Mouse (Mus musculus) heart, embryonic 14.5 days (tissue): ENCODE data around the gene Gm10715. TPM values are rescaled to one million over a fixed set of nuclear protein-coding genes. Genes with fewer than 3 reads are reported as not detected.
"Not testable (repeated sequence)": the region's sequence is repeated elsewhere in the genome, so short reads cannot be mapped to it uniquely, and the experiment has no call there.

Source experiments
- ATAC-seq: fragments of 200-750 bp; cut with Nextera tagmentation; 2 replicates; pipeline ENCODE4 v1.8.0; 2017; ENCODE audit warnings: low read depth, moderate TSS enrichment; ENCODE audit not compliant: insufficient number of reproducible peaks, insufficient read depth, low FRiP score
- H3K27ac ChIP-seq, 2 experiments: fragments of 200-500 bp in 1 of 2; fragments of 300-500 bp in 1 of 2; sonication (generic) in 1 of 2; replicated peaks in 1 of 2; 2 replicates each; pipeline ENCODE4 v1.5.1; 2012 to 2014; ENCODE audit warnings: low read depth in 2 of 2, low read length in 2 of 2, control low read depth in 1 of 2, mild to moderate bottlenecking in 1 of 2, mixed read lengths in 1 of 2; ENCODE audit not compliant: control insufficient read depth in 1 of 2, insufficient read depth in 1 of 2
- H3K27me3 ChIP-seq: fragments of 300-500 bp; sonication (generic); 2 replicates; pipeline ENCODE4 v1.6.1; 2014; ENCODE audit warnings: mild to moderate bottlenecking, low read length, control low read depth; ENCODE audit not compliant: control insufficient read depth, insufficient read depth
- H3K36me3 ChIP-seq: fragments of 300-500 bp; sonication (generic); 2 replicates; pipeline ENCODE4 v1.6.1; 2014; ENCODE audit warnings: mild to moderate bottlenecking, control low read depth, low read length, mixed read lengths; ENCODE audit not compliant: control insufficient read depth, insufficient read depth
- H3K4me1 ChIP-seq, 2 experiments: fragments of 200-500 bp in 1 of 2; fragments of 300-500 bp in 1 of 2; sonication (generic) in 1 of 2; 2 replicates each; pipeline ENCODE4 v1.6.1; 2012 to 2014; ENCODE audit warnings: low read length in 2 of 2, control low read depth in 1 of 2, mixed read lengths in 1 of 2; ENCODE audit not compliant: control insufficient read depth in 2 of 2, insufficient read depth in 2 of 2
- H3K4me2 ChIP-seq: fragments of 300-500 bp; sonication (generic); 2 replicates; pipeline ENCODE4 v1.6.1; 2014; ENCODE audit warnings: mild to moderate bottlenecking, low read length
- H3K4me3 ChIP-seq, 2 experiments: fragments of 200-500 bp in 1 of 2; fragments of 300-500 bp in 1 of 2; sonication (generic) in 1 of 2; 2 replicates each; pipeline ENCODE4 v1.5.1; 2012 to 2014; ENCODE audit warnings: low read length in 2 of 2, mild to moderate bottlenecking in 2 of 2, control low read depth in 1 of 2, low read depth in 1 of 2, moderate library complexity in 1 of 2; ENCODE audit not compliant: control insufficient read depth in 1 of 2, insufficient read depth in 1 of 2
- H3K9ac ChIP-seq: fragments of 300-500 bp; sonication (generic); 2 replicates; pipeline ENCODE4 v1.6.1; 2014; ENCODE audit warnings: mild to moderate bottlenecking, low read length
- H3K9me3 ChIP-seq: fragments of 300-500 bp; sonication (generic); 2 replicates; pipeline ENCODE4 v1.6.1; 2016; ENCODE audit warnings: low read length, control low read depth; ENCODE audit not compliant: control insufficient read depth
- WGBS: fragments of 180-500 bp; shearing (Covaris S2); extraction: QIAGEN DNeasy Blood & Tissue Kit; methylation state at CpG from one replicate; pipeline ENCODE4 v1.1.7; 2014; 5-methylcytosine and 5-hydroxymethylcytosine counted together
- polyA plus RNA-seq: library from polyadenylated mRNA; unstranded; fragments of >200 nt; fragmentation: Nextera tagmentation; extraction: Ambion mirVana; gene quantifications from 2 replicates; pipeline ENCODE4 v1.2.1, GENCODE M21; 2014

Gene Gm10715
- polyA plus RNA-seq, 1 experiment from 2014 or later = not detected

GRCm38 (mm10) chr9:3026741-3027140 is 9.9 kb upstream of the Gm10715 start:
- not testable (repeated sequence) for H3K4me2 ChIP-seq, H3K9me3 ChIP-seq, H3K4me1 ChIP-seq, ATAC-seq, H3K27ac ChIP-seq, H3K36me3 ChIP-seq, H3K9ac ChIP-seq, H3K27me3 ChIP-seq, H3K4me3 ChIP-seq
- WGBS = 60% methylated on average over 9 of the region's 9 CpGs

GRCm38 (mm10) chr9:3027200-3027599 is 9.5 kb upstream of the Gm10715 start:
- not testable (repeated sequence) for H3K36me3 ChIP-seq, H3K27ac ChIP-seq, H3K4me1 ChIP-seq, H3K4me2 ChIP-seq, ATAC-seq, H3K9me3 ChIP-seq, H3K27me3 ChIP-seq, H3K4me3 ChIP-seq, H3K9ac ChIP-seq
- WGBS = 64% methylated on average over 9 of the region's 9 CpGs

GRCm38 (mm10) chr9:3029276-3030000 is 7.2 kb upstream of the Gm10715 start:
- not testable (repeated sequence) for H3K9me3 ChIP-seq, H3K4me3 ChIP-seq, H3K36me3 ChIP-seq, H3K27ac ChIP-seq, H3K27me3 ChIP-seq, H3K9ac ChIP-seq, H3K4me2 ChIP-seq, H3K4me1 ChIP-seq, ATAC-seq
- WGBS = 60% methylated on average over 12 of the region's 16 CpGs

- H3K4me1 ChIP-seq, H3K4me3 ChIP-seq, H3K27me3 ChIP-seq, H3K27ac ChIP-seq, H3K9ac ChIP-seq, H3K36me3 ChIP-seq, H3K4me2 ChIP-seq, H3K9me3 ChIP-seq: not testable (repeated sequence)
- ATAC-seq = peak; percentile 44; the same call in 1 of the 2 replicates
- 50% methylated on average over 2 of the region's 10 CpGs for WGBS
Observed at GRCm38 (mm10) chr9:3030677-3031318, 5.9 kb upstream of the Gm10715 start.

- H3K9ac ChIP-seq, H3K4me2 ChIP-seq, H3K9me3 ChIP-seq, H3K4me3 ChIP-seq, ATAC-seq, H3K27me3 ChIP-seq, H3K36me3 ChIP-seq, H3K27ac ChIP-seq, H3K4me1 ChIP-seq: not testable (repeated sequence)
- WGBS = no CpG with 5 or more reads among the region's 8 CpGs
Observed at GRCm38 (mm10) chr9:3034299-3034698, 2.4 kb upstream of the Gm10715 start, which contains the start of gene Gm17535. Gene Gm17535, plus strand, starts transcription at chr9:3034599.

- H3K9ac ChIP-seq, H3K27me3 ChIP-seq, H3K4me1 ChIP-seq, H3K4me3 ChIP-seq, H3K36me3 ChIP-seq, ATAC-seq, H3K27ac ChIP-seq, H3K9me3 ChIP-seq, H3K4me2 ChIP-seq: not testable (repeated sequence)
- 56% methylated on average over 4 of the region's 4 CpGs for WGBS
Observed at GRCm38 (mm10) chr9:3038161-3038560, 1.5 kb downstream of the Gm10715 start.
